Mouse (Mus musculus) embryonic facial prominence, embryonic 13.5 days (tissue): ENCODE data around the gene 1700016K19Rik. TPM values are rescaled to one million over a fixed set of nuclear protein-coding genes. Genes with fewer than 3 reads are reported as not detected.
A peak's percentile ranks its signal among the peaks of the same experiment; 100 is the strongest.

Experiments used
- ATAC-seq: fragments of 200-750 bp; cut with Nextera tagmentation; 2 replicates; pipeline ENCODE4 v1.8.0; 2017; ENCODE audit warnings: low read depth; ENCODE audit not compliant: insufficient number of reproducible peaks, insufficient read depth, low FRiP score, low TSS enrichment
- H3K27ac ChIP-seq: fragments of 300-500 bp; sonication (generic); 2 replicates; pipeline ENCODE4 v1.5.1; 2015; ENCODE audit warnings: moderate library complexity, mild to moderate bottlenecking, inconsistent platforms
- H3K27me3 ChIP-seq: fragments of 300-500 bp; sonication (generic); 2 replicates; pipeline ENCODE4 v1.6.1; 2015; ENCODE audit warnings: mild to moderate bottlenecking, inconsistent platforms
- H3K36me3 ChIP-seq: fragments of 300-500 bp; sonication (generic); 2 replicates; pipeline ENCODE4 v1.6.1; 2015; ENCODE audit warnings: mild to moderate bottlenecking, inconsistent platforms
- H3K4me1 ChIP-seq: fragments of 300-500 bp; sonication (generic); 2 replicates; pipeline ENCODE4 v1.6.1; 2015; ENCODE audit warnings: inconsistent platforms
- H3K4me2 ChIP-seq: fragments of 300-500 bp; sonication (generic); 2 replicates; pipeline ENCODE4 v1.6.1; 2015; ENCODE audit warnings: moderate library complexity, mild to moderate bottlenecking, inconsistent platforms
- H3K4me3 ChIP-seq: fragments of 300-500 bp; sonication (generic); 2 replicates; pipeline ENCODE4 v1.5.1; 2015; ENCODE audit warnings: mild to moderate bottlenecking, inconsistent platforms
- H3K9ac ChIP-seq: fragments of 300-500 bp; sonication (generic); 2 replicates; pipeline ENCODE4 v1.6.1; 2015; ENCODE audit warnings: mild to moderate bottlenecking, inconsistent platforms
- H3K9me3 ChIP-seq: fragments of 300-500 bp; sonication (generic); 2 replicates; pipeline ENCODE4 v1.6.1; 2016; ENCODE audit warnings: inconsistent platforms
- WGBS: fragments of 180-500 bp; shearing (Covaris S2); methylation state at CpG from one replicate; pipeline ENCODE4 v1.1.7; 2015; ENCODE audit warnings: mixed read lengths; 5-methylcytosine and 5-hydroxymethylcytosine counted together
- polyA plus RNA-seq: library from polyadenylated mRNA; unstranded; fragments of >200 nt; fragmentation: Nextera tagmentation; extraction: Ambion mirVana; gene quantifications from 2 replicates; pipeline ENCODE4 v1.2.1, GENCODE M21; 2015

Gene 1700016K19Rik
- polyA plus RNA-seq, result 0.76 and 0.88 TPM in 2 replicates

GRCm38 (mm10) chr11:75999440-76000155 lies at the start of gene 1700016K19Rik:
Gene 1700016K19Rik (plus strand): TSS chr11:75999912.
- Histone ChIP-seq H3K27me3 (peaks cover 27% of the 10 kb centered on the region), H3K36me3 (no peaks in the 10 kb centered on the region), H3K4me1 (peaks cover 11% of the 10 kb centered on the region), H3K9ac (peak within 1 kb of the TSS; percentile 67), H3K27ac (no peak within 1 kb of the TSS), H3K4me2 (peak within 1 kb of the TSS; percentile 84), H3K9me3 (no peaks in the 10 kb centered on the region), H3K4me3 (peak within 1 kb of the TSS; percentile 56)
- WGBS, result 11% methylated on average over 35 of the region's 36 CpGs
- ATAC-seq, result no peak

- Histone ChIP-seq H3K27me3 (no peaks in the 10 kb centered on the region), H3K9me3 (no peaks in the 10 kb centered on the region), H3K9ac (no peak overlapping the region), H3K27ac (no peak overlapping the region), H3K4me2 (no peak overlapping the region), H3K36me3 (no peaks in the 10 kb centered on the region), H3K4me1 (peaks cover 19% of the 10 kb centered on the region), H3K4me3 (no peak overlapping the region)
- no peak for ATAC-seq
- WGBS, result 91% methylated on average over 3 of the region's 3 CpGs
Measured at GRCm38 (mm10) chr11:75950459-75950858, 49.3 kb upstream of the 1700016K19Rik start.

GRCm38 (mm10) chr11:75951895-75952294 lies 47.8 kb upstream of the 1700016K19Rik start:
- H3K36me3 ChIP-seq, result no peaks in the 10 kb centered on the region
- no peak overlapping the region for H3K27ac ChIP-seq
- H3K4me3 ChIP-seq, result no peak overlapping the region
- H3K4me2 ChIP-seq, result no peak overlapping the region
- 48% methylated on average over 5 of the region's 5 CpGs for WGBS
- H3K27me3 ChIP-seq, result no peaks in the 10 kb centered on the region
- no peak for ATAC-seq
- no peaks in the 10 kb centered on the region for H3K9me3 ChIP-seq
- no peak overlapping the region for H3K9ac ChIP-seq
- H3K4me1 ChIP-seq, result peaks cover 13% of the 10 kb centered on the region

GRCm38 (mm10) chr11:75954896-75955295 lies 44.8 kb upstream of the 1700016K19Rik start:
- H3K4me2 ChIP-seq, result no peak overlapping the region
- no peaks in the 10 kb centered on the region for H3K36me3 ChIP-seq
- no peaks in the 10 kb centered on the region for H3K9me3 ChIP-seq
- ATAC-seq, result no peak
- no peak overlapping the region for H3K4me3 ChIP-seq
- no peaks in the 10 kb centered on the region for H3K27me3 ChIP-seq
- WGBS, result 84% methylated on average over 9 of the region's 9 CpGs
- H3K27ac ChIP-seq, result 0 out of 2 replicates have a peak overlapping the region, but pooled peaks have one; percentile 22
- H3K4me1 ChIP-seq, result peaks cover 6% of the 10 kb centered on the region
- no peak overlapping the region for H3K9ac ChIP-seq

GRCm38 (mm10) chr11:75956651-75957050 lies 43.1 kb upstream of the 1700016K19Rik start:
- Histone ChIP-seq H3K9me3 (no peaks in the 10 kb centered on the region), H3K27me3 (no peaks in the 10 kb centered on the region), H3K4me1 (peaks cover 6% of the 10 kb centered on the region), H3K36me3 (no peaks in the 10 kb centered on the region), H3K27ac (no peak overlapping the region), H3K4me2 (no peak overlapping the region), H3K9ac (no peak overlapping the region), H3K4me3 (no peak overlapping the region)
- ATAC-seq, result no peak
- WGBS, result 76% methylated on average over 8 of the region's 8 CpGs

GRCm38 (mm10) chr11:75957124-75957832 lies 42.4 kb upstream of the 1700016K19Rik start:
- H3K4me2 ChIP-seq, result no peak overlapping the region
- no peak overlapping the region for H3K4me3 ChIP-seq
- H3K4me1 ChIP-seq, result peaks cover 6% of the 10 kb centered on the region; the same call in 1 of the 2 replicates
- no peak for ATAC-seq
- WGBS, result 87% methylated on average over 17 of the region's 17 CpGs
- no peaks in the 10 kb centered on the region for H3K36me3 ChIP-seq
- no peak overlapping the region for H3K9ac ChIP-seq
- no peaks in the 10 kb centered on the region for H3K27me3 ChIP-seq
- H3K27ac ChIP-seq, result no peak overlapping the region
- H3K9me3 ChIP-seq, result no peaks in the 10 kb centered on the region

- Histone ChIP-seq H3K27ac (no peak overlapping the region), H3K4me3 (no peak overlapping the region), H3K4me2 (no peak overlapping the region), H3K9me3 (no peaks in the 10 kb centered on the region), H3K4me1 (peaks cover 26% of the 10 kb centered on the region), H3K9ac (no peak overlapping the region), H3K36me3 (no peaks in the 10 kb centered on the region), H3K27me3 (peaks cover 19% of the 10 kb centered on the region)
- ATAC-seq, result no peak
- 87% methylated on average over 7 of the region's 7 CpGs for WGBS
Measured at GRCm38 (mm10) chr11:75961782-75962181, 37.9 kb upstream of the 1700016K19Rik start.

- no peak for ATAC-seq
- Histone ChIP-seq H3K4me1 (peaks cover 26% of the 10 kb centered on the region), H3K4me2 (peak overlapping the region; percentile 19; the same call in 1 of the 2 replicates), H3K36me3 (no peaks in the 10 kb centered on the region), H3K27me3 (peaks cover 28% of the 10 kb centered on the region), H3K27ac (peak overlapping the region; percentile 2; the same call in 1 of the 2 replicates), H3K9ac (peak overlapping the region; percentile 40; the same call in 1 of the 2 replicates), H3K9me3 (no peaks in the 10 kb centered on the region), H3K4me3 (no peak overlapping the region)
- WGBS, result 18% methylated on average over 11 of the region's 11 CpGs
Measured at GRCm38 (mm10) chr11:75963730-75964475, 35.8 kb upstream of the 1700016K19Rik start.

- Histone ChIP-seq H3K9ac (peak overlapping the region; percentile 40; the same call in 1 of the 2 replicates), H3K4me2 (0 out of 2 replicates have a peak overlapping the region, but pooled peaks have one; percentile 19), H3K27me3 (peaks cover 31% of the 10 kb centered on the region), H3K4me3 (no peak overlapping the region), H3K9me3 (no peaks in the 10 kb centered on the region), H3K36me3 (no peaks in the 10 kb centered on the region), H3K27ac (peak overlapping the region; percentile 2; the same call in 1 of the 2 replicates), H3K4me1 (peaks cover 26% of the 10 kb centered on the region)
- ATAC-seq, result no peak
- WGBS, result 24% methylated on average over 4 of the region's 4 CpGs
Measured at GRCm38 (mm10) chr11:75964476-75964730, 35.3 kb upstream of the 1700016K19Rik start.

- peak overlapping the region; percentile 68 for H3K4me3 ChIP-seq
- no peaks in the 10 kb centered on the region for H3K9me3 ChIP-seq
- no peak overlapping the region for H3K27ac ChIP-seq
- peak overlapping the region; percentile 95 for H3K4me2 ChIP-seq
- peak overlapping the region; percentile 78 for H3K9ac ChIP-seq
- no peaks in the 10 kb centered on the region for H3K36me3 ChIP-seq
- no peak for ATAC-seq
- H3K4me1 ChIP-seq, result peaks cover 26% of the 10 kb centered on the region
- 6% methylated on average over 28 of the region's 28 CpGs for WGBS
- peaks cover 31% of the 10 kb centered on the region for H3K27me3 ChIP-seq
Measured at GRCm38 (mm10) chr11:75965674-75966400, 33.9 kb upstream of the 1700016K19Rik start.
